Mouse (Mus musculus) adrenal gland, postnatal 4 days (tissue): ENCODE data around the gene Tbc1d23. TPM values are rescaled to one million over a fixed set of nuclear protein-coding genes. Genes with fewer than 3 reads are reported as not detected.
"Not testable (repeated sequence)": the region's sequence is repeated elsewhere in the genome, so short reads cannot be mapped to it uniquely, and the experiment has no call there.

ENCODE experiments used
- DNase-seq, 2 experiments: peaks; one replicate each; pipeline ENCODE4 v3.0.0; 2021 to 2022; ENCODE audit warnings: low spot score in 2 of 2, mixed read lengths in 2 of 2
- total RNA-seq, 2 experiments: library from RNA; stranded (reverse); gene quantifications; 2 replicates each; pipeline ENCODE4 v1.2.3; 2021

Gene Tbc1d23
- total RNA-seq, 2 experiments from 2014 or later: 46.3 to 48.9 TPM

- DNase-seq: no peak
Observed at GRCm38 (mm10) chr16:57220361-57220760, 10.9 kb downstream of the Tbc1d23 start.

- no peak for DNase-seq
Observed at GRCm38 (mm10) chr16:57215957-57216356, 15.3 kb downstream of the Tbc1d23 start.

DNA sequence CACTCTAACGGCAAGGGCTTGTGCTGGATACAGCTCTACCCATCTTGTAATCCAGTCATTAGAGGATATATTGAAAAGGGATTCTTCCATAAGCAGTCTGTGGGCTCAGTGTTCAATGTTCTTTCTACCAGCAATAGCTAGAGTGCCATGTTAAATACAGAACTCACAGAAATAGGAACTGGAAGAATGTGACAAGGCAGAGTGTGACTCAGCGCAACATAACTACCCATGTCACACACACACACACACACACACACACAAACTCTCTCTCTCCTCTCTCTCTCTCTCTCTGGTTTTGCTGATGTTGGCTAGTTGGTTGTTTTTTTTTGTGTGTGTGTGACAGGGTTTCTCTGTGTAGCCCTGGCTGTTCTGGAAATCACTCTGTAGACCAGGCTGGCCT lies 20.3 kb downstream of the Tbc1d23 start:
- DNase-seq: no peak

GRCm38 (mm10) chr16:57208342-57208741 lies 23.0 kb downstream of the Tbc1d23 start:
- DNase-seq: no peak

GRCm38 (mm10) chr16:57197281-57197680 lies 34.0 kb downstream of the Tbc1d23 start:
- DNase-seq: no peak

DNA sequence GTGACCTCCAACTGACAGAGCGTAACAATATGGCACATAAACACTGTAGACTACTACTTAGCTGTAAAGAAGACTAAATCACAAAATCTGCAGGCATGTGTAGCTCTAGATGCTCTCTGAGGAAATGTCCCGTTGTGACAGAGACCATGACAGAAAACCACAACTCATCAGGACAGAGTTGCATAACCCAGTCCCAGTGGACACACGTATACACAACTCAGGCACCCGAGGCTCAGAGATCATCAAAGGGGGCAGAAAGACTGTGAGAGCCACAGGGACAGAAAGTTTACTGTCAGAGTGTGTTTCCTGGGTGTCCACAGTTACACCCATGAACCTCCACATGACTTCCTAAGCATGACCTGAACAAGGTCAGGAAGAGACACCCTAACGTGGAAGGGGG lies 34.7 kb downstream of the Tbc1d23 start:
- DNase-seq: no peak

GRCm38 (mm10) chr16:57191214-57191613 lies 40.1 kb downstream of the Tbc1d23 start:
- no peak for DNase-seq

DNA sequence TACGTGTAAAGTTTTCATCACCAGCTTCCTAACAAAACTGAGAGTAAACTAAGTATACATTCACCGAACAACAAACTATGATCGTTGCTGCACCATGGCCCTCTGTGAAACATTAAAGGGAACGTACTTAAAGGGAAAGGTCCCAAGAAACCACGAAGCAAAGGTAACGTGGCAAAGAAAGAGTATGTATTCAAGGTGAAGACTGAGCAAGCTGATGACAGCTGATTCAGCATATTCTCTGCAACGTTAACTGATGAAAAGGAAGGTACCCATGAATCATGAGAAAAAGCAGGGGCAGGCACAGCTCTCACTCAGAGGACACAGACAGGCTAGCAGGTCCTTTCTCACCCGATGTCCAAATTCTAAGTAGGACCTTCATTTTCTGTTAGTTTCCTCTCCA lies 40.9 kb downstream of the Tbc1d23 start:
- DNase-seq: no peak

GRCm38 (mm10) chr16:57189493-57189892 lies 41.8 kb downstream of the Tbc1d23 start:
- DNase-seq: no peak

DNA sequence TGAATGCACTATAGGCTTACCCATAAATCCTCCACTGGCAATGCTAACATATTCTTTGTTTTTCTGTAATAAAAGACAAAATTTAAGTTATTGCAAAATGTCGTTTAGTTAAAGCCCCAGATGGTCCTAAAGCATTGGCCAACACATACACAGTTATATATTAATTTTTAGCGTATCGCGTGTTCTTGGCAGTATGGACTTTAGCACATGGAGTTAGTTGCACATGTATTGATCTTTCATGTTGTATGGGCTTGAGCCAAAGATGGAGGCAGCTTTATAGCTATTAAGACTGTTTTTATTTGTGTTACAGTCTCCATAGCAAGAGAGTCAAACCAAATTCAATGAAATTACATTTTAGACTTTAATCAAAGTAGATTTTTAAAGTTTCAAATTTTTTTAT lies 44.7 kb downstream of the Tbc1d23 start:
- no peak for DNase-seq

- DNase-seq: no peak
Observed at GRCm38 (mm10) chr16:57182037-57182436, 49.3 kb downstream of the Tbc1d23 start.

DNA sequence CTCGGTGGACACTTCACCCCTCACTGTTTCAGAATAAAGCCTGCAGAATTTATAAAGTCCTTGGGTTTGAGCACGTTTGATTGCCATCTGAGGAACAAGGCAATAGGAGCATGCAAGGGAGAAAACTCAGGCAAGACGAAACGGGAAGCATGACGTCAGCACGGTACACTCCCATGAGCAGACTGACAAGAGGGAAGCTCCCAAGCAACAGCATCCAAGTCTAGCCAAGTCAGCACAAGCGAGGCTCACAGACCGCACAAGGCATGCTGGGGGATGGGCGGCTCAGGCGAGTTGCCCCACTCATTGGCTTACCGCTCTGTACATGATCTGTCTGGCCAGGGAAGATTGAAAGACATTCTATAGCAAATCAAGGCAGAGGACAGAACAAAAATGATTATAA lies 50.1 kb downstream of the Tbc1d23 start:
- no peak for DNase-seq

GRCm38 (mm10) chr16:57177664-57178063 lies 53.6 kb downstream of the Tbc1d23 start:
- DNase-seq: no peak

- no peak for DNase-seq
Observed at GRCm38 (mm10) chr16:57177254-57177653, 54.0 kb downstream of the Tbc1d23 start.

DNA sequence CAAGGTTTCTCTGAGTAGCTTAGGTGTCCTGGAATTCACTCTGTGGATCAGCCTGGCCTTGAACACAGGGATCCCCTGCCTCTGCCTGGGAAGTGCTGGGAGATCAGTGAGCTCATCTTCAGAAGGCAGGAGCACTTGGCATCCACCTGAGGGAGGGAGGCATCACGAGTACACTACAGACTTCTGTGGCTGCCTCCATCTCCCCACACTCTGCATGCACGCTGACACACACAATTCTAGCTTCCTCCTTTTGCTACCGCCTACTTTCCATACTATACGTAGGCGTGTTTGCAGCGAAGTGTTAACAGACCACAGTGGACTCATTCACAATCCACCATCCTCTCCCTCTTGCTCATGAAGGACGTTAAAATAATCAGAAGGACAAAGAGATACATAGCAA lies 55.0 kb downstream of the Tbc1d23 start:
- no peak for DNase-seq

- no peak for DNase-seq
Observed at GRCm38 (mm10) chr16:57175751-57176150, 55.6 kb downstream of the Tbc1d23 start.

GRCm38 (mm10) chr16:57174480-57174879 lies 56.8 kb downstream of the Tbc1d23 start:
- DNase-seq: not testable (repeated sequence)

DNA sequence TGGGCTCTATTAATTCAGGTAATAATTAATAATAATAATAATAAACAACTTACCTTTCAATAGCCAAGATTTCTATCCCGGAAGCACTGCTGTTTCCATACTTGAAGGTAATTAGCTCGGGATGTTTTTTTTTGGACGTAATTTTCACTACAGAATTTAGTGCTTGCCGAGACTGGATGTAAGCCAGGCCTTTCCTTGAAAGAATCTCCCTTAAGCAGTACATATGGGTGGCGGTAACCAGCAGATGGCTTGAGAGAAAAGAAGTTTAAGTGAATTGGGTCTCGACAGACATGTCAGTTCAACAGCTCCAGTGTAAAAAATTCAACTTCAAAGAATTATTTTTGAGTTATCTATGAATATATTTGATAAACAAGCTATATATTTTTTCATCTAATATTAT lies 59.7 kb downstream of the Tbc1d23 start:
- no peak for DNase-seq

DNA sequence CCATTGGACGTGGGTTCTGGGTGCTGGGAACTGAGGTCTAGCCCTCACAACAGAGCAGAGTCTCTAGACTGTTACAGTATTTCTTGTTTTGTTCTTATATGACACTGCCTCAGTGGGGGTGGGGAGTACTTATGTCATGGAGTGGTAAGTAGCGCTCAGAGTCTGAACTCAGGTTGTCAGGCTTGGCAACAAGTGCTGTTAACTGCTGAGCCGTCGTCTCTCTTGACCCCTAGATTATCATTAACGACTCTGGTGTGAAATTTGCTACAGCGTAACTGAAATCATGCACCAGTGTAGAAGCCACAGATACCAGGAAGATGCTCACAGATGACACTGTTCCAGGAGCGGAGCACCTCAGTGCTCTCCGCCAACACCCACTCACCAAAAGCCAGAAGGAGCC lies 60.1 kb downstream of the Tbc1d23 start:
- DNase-seq: no peak

DNA sequence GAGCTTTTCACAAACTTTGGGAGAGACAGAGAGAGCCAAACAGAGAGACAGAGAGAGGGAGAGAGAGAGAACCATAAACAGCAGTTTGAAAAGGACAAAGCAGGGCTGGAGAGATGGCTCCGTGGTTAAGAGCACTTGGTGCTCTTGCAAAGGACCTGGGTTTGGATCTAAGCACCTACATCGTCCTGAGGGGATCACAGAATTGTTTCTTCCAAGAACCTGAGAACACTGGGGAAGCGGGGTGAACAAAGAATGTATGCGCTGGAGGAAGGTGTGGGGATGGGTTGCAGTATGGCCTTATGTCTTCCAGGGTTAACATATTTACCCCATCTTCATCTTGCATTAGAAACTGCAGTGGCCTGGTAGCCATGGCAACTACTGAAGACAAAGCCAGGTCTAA lies 63.1 kb downstream of the Tbc1d23 start:
- DNase-seq: no peak

GRCm38 (mm10) chr16:57167514-57167912 lies 63.8 kb downstream of the Tbc1d23 start:
- no peak for DNase-seq

- peak; percentile 94 to 96 for DNase-seq
Observed at GRCm38 (mm10) chr16:57166611-57167513, 64.4 kb downstream of the Tbc1d23 start, which contains the start of gene Nit2. Gene Nit2, minus strand, starts transcription at chr16:57167341.

DNA sequence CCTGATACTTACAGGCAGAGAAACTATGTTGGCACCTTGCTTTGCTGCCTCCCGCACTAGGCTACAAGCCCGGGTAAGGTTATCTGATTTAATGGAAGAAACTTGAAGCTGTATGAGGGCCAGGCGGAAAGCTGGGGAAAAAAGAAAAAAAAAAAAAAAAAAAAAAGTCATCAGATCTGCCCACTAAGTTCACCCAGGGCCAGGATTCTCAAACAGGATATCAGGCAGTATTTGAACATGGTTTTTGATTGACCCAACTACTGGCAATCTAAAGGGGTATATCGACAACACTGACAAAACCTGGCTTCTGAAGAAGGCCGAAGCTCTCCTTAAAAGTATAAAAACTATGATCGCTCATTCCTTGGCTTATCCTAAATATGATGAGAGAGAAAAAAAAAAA lies 65.2 kb downstream of the Tbc1d23 start:
- DNase-seq: no peak
